In the genomic region with DNA sequence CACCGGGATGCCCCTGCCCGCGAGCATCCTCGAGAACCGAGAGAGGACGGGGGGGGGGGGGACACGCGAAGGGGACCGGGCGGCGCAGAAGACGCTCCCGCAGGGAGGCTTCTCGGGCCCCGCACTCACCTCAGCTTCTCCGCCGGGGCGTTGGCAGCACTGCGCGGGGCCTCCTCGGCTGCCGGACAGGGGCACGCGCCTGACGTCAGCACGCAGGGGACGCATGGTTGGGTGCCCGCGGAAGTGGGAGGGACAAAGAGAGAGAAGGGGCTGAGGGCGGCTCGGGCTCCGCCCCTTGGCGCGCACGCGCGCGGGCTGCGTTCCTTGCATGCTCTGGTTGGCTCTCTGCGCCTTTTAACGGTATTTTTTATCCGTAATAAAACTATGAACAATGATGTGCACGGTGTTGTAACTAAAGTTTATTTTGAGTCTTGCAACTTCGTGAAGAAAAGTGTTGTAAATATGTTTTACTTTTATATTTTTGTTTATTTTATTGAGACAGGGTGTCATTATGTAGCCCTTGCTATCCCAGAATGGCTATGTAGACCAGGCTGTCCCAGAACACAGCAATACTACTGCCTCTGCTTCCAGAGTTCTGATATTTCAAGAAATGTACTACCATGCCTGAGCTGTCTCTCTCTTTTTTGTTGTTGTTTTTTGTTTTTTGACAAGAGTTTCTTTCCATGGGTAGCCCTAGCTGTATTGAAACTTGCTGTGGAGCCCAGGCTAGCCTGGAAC, we compare ENCODE assay signal across 8 mouse cellular contexts. TPM values are rescaled to one million over a fixed set of nuclear protein-coding genes. Genes with fewer than 3 reads are reported as not detected.
DNase-seq lines count a peak whose midpoint lies in the region; ATAC-seq and TF ChIP-seq lines count a peak whose summit lies in the region.

A gene (minus strand): TSS at position 204 of the 738 bp plus-strand sequence.

- peak; percentile 98 to 99 for DNase-seq in gastrocnemius, adult 8-10 months (ENCODE audit: low spot score in 2 of 2)
- peak; percentile 85 for DNase-seq in hindlimb bud, embryonic 11.5 days (ENCODE audit: extremely low spot score, low read depth, low spot score)
- DNase-seq in left cerebral cortex, adult 8-10 months (ENCODE audit: low spot score in 2 of 2): peak; percentile 93 to 96
- peak; percentile 99 for DNase-seq in right cerebral cortex, postnatal 10 days (ENCODE audit: low spot score in 2 of 2)
- peak; percentile 98 for DNase-seq in urinary bladder, postnatal 25 days (ENCODE audit: low spot score)

- peak; percentile 92 for TF ChIP-seq POLR2A in cortical plate, adult 2 months (IDR thresholded peaks at IDR 0.05; ENCODE audit: extremely low read depth, insufficient read depth, low read length)

- peak within 1 kb of the TSS; percentile 66 for H3K4me3 ChIP-seq in cortical plate, adult 2 months (ENCODE audit: insufficient read depth, low read length)
- H3K4me3 ChIP-seq in megakaryocyte, embryonic 14.5 days (replicated peaks): peak within 1 kb of the TSS; percentile 93

- H3K9me3 ChIP-seq in megakaryocyte, embryonic 14.5 days: no peaks in the 10 kb centered on the region

- H3K27ac ChIP-seq in cortical plate, adult 2 months (ENCODE audit: insufficient read depth, low read length): peak within 1 kb of the TSS; percentile 96

- peaks cover 20% of the 10 kb centered on the region for H3K36me3 ChIP-seq in megakaryocyte, embryonic 14.5 days (replicated peaks; ENCODE audit: low read length)

- H3K4me1 ChIP-seq in cortical plate, adult 2 months (ENCODE audit: control insufficient read depth, insufficient read depth, low read length): peaks cover 1% of the 10 kb centered on the region; the same call in 1 of the 2 replicates
- peaks cover 64% of the 10 kb centered on the region for H3K4me1 ChIP-seq in megakaryocyte, embryonic 14.5 days

- H3K27me3 ChIP-seq in megakaryocyte, embryonic 14.5 days (replicated peaks): no peaks in the 10 kb centered on the region

- ATAC-seq in activated CD4-positive, CD25-positive, alpha-beta regulatory T cell, adult 4 months: peak; percentile 89

- TF ChIP-seq CTCF in cortical plate, adult 2 months (IDR thresholded peaks at IDR 0.05; ENCODE audit: extremely low read depth, insufficient read depth, low read length): no peak

RNA-seq across cellular contexts. Expression of the gene that starts here (rescaled TPM):
- polyA plus RNA-seq in activated CD4-positive, CD25-positive, alpha-beta regulatory T cell, adult 4 months (2017; shearing (Covaris generic)): 100 to 1,000 TPM; 726 to 745 TPM
- polyA plus RNA-seq in cortical plate, adult 2 months (2012; rRNA removed): 383 and 397 TPM in 2 replicates
- total RNA-seq in gastrocnemius, adult 8-10 months (2022): 100 to 1,000 TPM; 173 to 188 (median 177) TPM
- 100 to 1,000 TPM; 310 to 362 (median 328) TPM for total RNA-seq in left cerebral cortex, adult 8-10 months (2022)
- polyA plus RNA-seq in megakaryocyte, embryonic 14.5 days (2012; ENCODE audit: insufficient read depth, low replicate concordance): 4.3 and 28.1 TPM in 2 replicates

Comparison
In these comparisons a context has a peak if more than half of its experiments do, and no peak if none do; other contexts are left out.
1. Peak in every context shown above with its lines: DNase-seq, ATAC-seq, H3K4me3 ChIP-seq and H3K27ac ChIP-seq.
2. RNA of the gene that starts here (polyA plus RNA-seq): 726 to 745 TPM in activated CD4-positive, CD25-positive, alpha-beta regulatory T cell, adult 4 months and 383 to 397 TPM in cortical plate, adult 2 months; 4.3 to 28.1 TPM in megakaryocyte, embryonic 14.5 days; every median in the first group is over 10 times any median in the second.